Mouse (Mus musculus) adrenal gland, postnatal 0 days (tissue): ENCODE measurements around the gene Aff2. TPM values are rescaled to one million over a fixed set of nuclear protein-coding genes. Genes with fewer than 3 reads are reported as not detected.

ENCODE experiments used
- polyA plus RNA-seq: library from polyadenylated mRNA; unstranded; fragments of >200 nt; fragmentation: Nextera tagmentation; extraction: Ambion mirVana; gene quantifications from 2 replicates; pipeline ENCODE4 v1.2.1, GENCODE M21; 2015

Aff2 gene
- 1.3 and 2.6 TPM in 2 replicates for polyA plus RNA-seq

GRCm38 (mm10) chrX:69360238-69361054 lies at the start of gene Aff2:
Gene Aff2 (plus strand): TSS chrX:69360294.

